Mouse (Mus musculus) limb, embryonic 13.5 days (tissue): ENCODE measurements around the gene Cldn2. TPM values are rescaled to one million over a fixed set of nuclear protein-coding genes. Genes with fewer than 3 reads are reported as not detected.

Experiments used
- polyA plus RNA-seq: library from polyadenylated mRNA; unstranded; fragments of >200 nt; fragmentation: Nextera tagmentation; extraction: Ambion mirVana; gene quantifications from 2 replicates; pipeline ENCODE4 v1.2.1, GENCODE M21; 2015

Cldn2 gene
- polyA plus RNA-seq, 1 experiment from 2014 or later: 0.27 TPM

Other genes with a start within 250 kb of the Cldn2 start
- 8.0 TPM in 2 replicates for gene Rnf128, start 237.5 kb upstream of the Cldn2 start, polyA plus RNA-seq
- 3.2 and 3.8 TPM in 2 replicates for gene Tbc1d8b, start 115.8 kb upstream of the Cldn2 start, polyA plus RNA-seq
- gene Gm15013, start 86.3 kb upstream of the Cldn2 start, polyA plus RNA-seq: 0.62 and 0.92 TPM in 2 replicates
- 0.18 and 0.41 TPM in 2 replicates for gene Ripply1, start 18.5 kb upstream of the Cldn2 start, polyA plus RNA-seq
- 17.9 and 20.7 TPM in 2 replicates for gene Morc4, start 70.8 kb downstream of the Cldn2 start, polyA plus RNA-seq
- 4.9 and 6.7 TPM in 2 replicates for gene Rbm41, start 197.8 kb downstream of the Cldn2 start, polyA plus RNA-seq